Mouse (Mus musculus): ENCODE measurements at regions not wholly inside any gene's neighbourhood (a gene's known extent, or its start where the extent isn't known, plus 50 kb on each side); places are given as distances from the start of the nearest gene placed in this dataset.

- DNase-seq, result no peak
These were observed 84.0 kb downstream of the Slc5a7 start for GRCm38 (mm10) chr17:54214804-54215203.

- DNase-seq, result no peak
These were observed 97.1 kb downstream of the Slc5a7 start for GRCm38 (mm10) chr17:54201710-54202109.

GRCm38 (mm10) chr17:54192231-54192573 is 106.6 kb downstream of the Slc5a7 start:
- no peak for DNase-seq

GRCm38 (mm10) chr17:54191526-54192230 is 107.2 kb downstream of the Slc5a7 start:
- peak; percentile 1 for DNase-seq

- DNase-seq, result no peak
These were observed 109.8 kb downstream of the Slc5a7 start for GRCm38 (mm10) chr17:54188997-54189553.

- DNase-seq, result no peak
These were observed 116.8 kb downstream of the Slc5a7 start for GRCm38 (mm10) chr17:54182073-54182472.

- DNase-seq, result no peak
These were observed 118.3 kb downstream of the Slc5a7 start for GRCm38 (mm10) chr17:54180563-54180962.

GRCm38 (mm10) chr17:54170762-54171161 is 128.1 kb downstream of the Slc5a7 start:
- DNase-seq, result no peak

- no peak for DNase-seq
These were observed 130.8 kb downstream of the Slc5a7 start for GRCm38 (mm10) chr17:54168039-54168438.

- DNase-seq, result no peak
These were observed 136.5 kb downstream of the Slc5a7 start for GRCm38 (mm10) chr17:54162383-54162782.

GRCm38 (mm10) chr17:54158753-54159152 is 140.1 kb downstream of the Slc5a7 start:
- no peak for DNase-seq

GRCm38 (mm10) chr17:54158330-54158729 is 140.5 kb downstream of the Slc5a7 start:
- no peak for DNase-seq

GRCm38 (mm10) chr17:54155801-54156200 is 143.0 kb downstream of the Slc5a7 start:
- no peak for DNase-seq

- DNase-seq, result no peak
These were observed 144.3 kb downstream of the Slc5a7 start for GRCm38 (mm10) chr17:54154536-54154935.

Measured in cerebellum, adult 9-11 months (tissue).